Mouse (Mus musculus): Measurements from ENCODE around the gene Svopl. TPM values are rescaled to one million over a fixed set of nuclear protein-coding genes. Genes with fewer than 3 reads are reported as not detected.

The Svopl gene
- polyA plus RNA-seq, 1 experiment: 0.64 TPM

GRCm38 (mm10) chr6:38021406-38021805, 25.4 kb downstream of the Svopl start:
- Histone ChIP-seq H3K9ac (ENCODE audit: low read depth, poor library complexity, severe bottlenecking) (no peak overlapping the region), H3K36me3 (ENCODE audit: control insufficient read depth, insufficient read depth, low read length, poor library complexity, severe bottlenecking) (no peaks in the 10 kb centered on the region), H3K27me3 (ENCODE audit: control insufficient read depth, insufficient read depth, low read length, poor library complexity, severe bottlenecking) (no peaks in the 10 kb centered on the region), H3K4me1 (ENCODE audit: control insufficient read depth, insufficient read depth, low read length) (no peaks in the 10 kb centered on the region), H3K4me3 (ENCODE audit: low read depth, low read length) (no peak overlapping the region), H3K27ac (ENCODE audit: insufficient read depth, low read length) (no peak overlapping the region), H3K9me3 (replicated peaks; ENCODE audit: control insufficient read depth, insufficient read depth, low read length, poor library complexity, severe bottlenecking) (no peaks in the 10 kb centered on the region)
- TF ChIP-seq CTCF (IDR thresholded peaks at IDR 0.05; ENCODE audit: low read depth, low read length) (no peak), POLR2A (IDR thresholded peaks at IDR 0.05; ENCODE audit: insufficient read depth, low read length) (no peak), EP300 (IDR thresholded peaks at IDR 0.05; ENCODE audit: insufficient read depth, low read depth, low read length) (no peak)

GRCm38 (mm10) chr6:38012829-38013228, 34.0 kb downstream of the Svopl start:
- Histone ChIP-seq H3K36me3 (ENCODE audit: control insufficient read depth, insufficient read depth, low read length, poor library complexity, severe bottlenecking) (no peaks in the 10 kb centered on the region), H3K9me3 (replicated peaks; ENCODE audit: control insufficient read depth, insufficient read depth, low read length, poor library complexity, severe bottlenecking) (no peaks in the 10 kb centered on the region), H3K4me3 (ENCODE audit: low read depth, low read length) (no peak overlapping the region), H3K27ac (ENCODE audit: insufficient read depth, low read length) (no peak overlapping the region), H3K27me3 (ENCODE audit: control insufficient read depth, insufficient read depth, low read length, poor library complexity, severe bottlenecking) (no peaks in the 10 kb centered on the region), H3K9ac (ENCODE audit: low read depth, poor library complexity, severe bottlenecking) (no peak overlapping the region), H3K4me1 (ENCODE audit: control insufficient read depth, insufficient read depth, low read length) (no peaks in the 10 kb centered on the region)
- TF ChIP-seq EP300 (IDR thresholded peaks at IDR 0.05; ENCODE audit: insufficient read depth, low read depth, low read length) (no peak), POLR2A (IDR thresholded peaks at IDR 0.05; ENCODE audit: insufficient read depth, low read length) (no peak), CTCF (IDR thresholded peaks at IDR 0.05; ENCODE audit: low read depth, low read length) (no peak)

GRCm38 (mm10) chr6:38007459-38007858, 39.3 kb downstream of the Svopl start:
- H3K9me3 ChIP-seq (replicated peaks; ENCODE audit: control insufficient read depth, insufficient read depth, low read length, poor library complexity, severe bottlenecking): no peaks in the 10 kb centered on the region
- no peak overlapping the region for H3K4me3 ChIP-seq (ENCODE audit: low read depth, low read length)
- no peaks in the 10 kb centered on the region for H3K36me3 ChIP-seq (ENCODE audit: control insufficient read depth, insufficient read depth, low read length, poor library complexity, severe bottlenecking)
- H3K27ac ChIP-seq (ENCODE audit: insufficient read depth, low read length): no peak overlapping the region
- no peaks in the 10 kb centered on the region for H3K4me1 ChIP-seq (ENCODE audit: control insufficient read depth, insufficient read depth, low read length)
- H3K27me3 ChIP-seq (ENCODE audit: control insufficient read depth, insufficient read depth, low read length, poor library complexity, severe bottlenecking): no peaks in the 10 kb centered on the region
- TF ChIP-seq POLR2A (IDR thresholded peaks at IDR 0.05; ENCODE audit: insufficient read depth, low read length) (no peak), EP300 (IDR thresholded peaks at IDR 0.05; ENCODE audit: insufficient read depth, low read depth, low read length) (no peak), CTCF (IDR thresholded peaks at IDR 0.05; ENCODE audit: low read depth, low read length) (peak; percentile 54)
- no peak overlapping the region for H3K9ac ChIP-seq (ENCODE audit: low read depth, poor library complexity, severe bottlenecking)

GRCm38 (mm10) chr6:37967386-37967785, 79.4 kb downstream of the Svopl start:
- Histone ChIP-seq H3K4me1 (ENCODE audit: control insufficient read depth, insufficient read depth, low read length) (peaks cover 1% of the 10 kb centered on the region), H3K9me3 (replicated peaks; ENCODE audit: control insufficient read depth, insufficient read depth, low read length, poor library complexity, severe bottlenecking) (no peaks in the 10 kb centered on the region), H3K27ac (ENCODE audit: insufficient read depth, low read length) (no peak overlapping the region), H3K9ac (ENCODE audit: low read depth, poor library complexity, severe bottlenecking) (no peak overlapping the region), H3K27me3 (ENCODE audit: control insufficient read depth, insufficient read depth, low read length, poor library complexity, severe bottlenecking) (no peaks in the 10 kb centered on the region), H3K36me3 (ENCODE audit: control insufficient read depth, insufficient read depth, low read length, poor library complexity, severe bottlenecking) (peaks cover 28% of the 10 kb centered on the region), H3K4me3 (ENCODE audit: low read depth, low read length) (no peak overlapping the region)
- TF ChIP-seq POLR2A (IDR thresholded peaks at IDR 0.05; ENCODE audit: insufficient read depth, low read length) (no peak), EP300 (IDR thresholded peaks at IDR 0.05; ENCODE audit: insufficient read depth, low read depth, low read length) (no peak), CTCF (IDR thresholded peaks at IDR 0.05; ENCODE audit: low read depth, low read length) (no peak)

- H3K4me3 ChIP-seq (ENCODE audit: low read depth, low read length): no peak overlapping the region
- no peak overlapping the region for H3K9ac ChIP-seq (ENCODE audit: low read depth, poor library complexity, severe bottlenecking)
- TF ChIP-seq POLR2A (IDR thresholded peaks at IDR 0.05; ENCODE audit: insufficient read depth, low read length) (no peak), EP300 (IDR thresholded peaks at IDR 0.05; ENCODE audit: insufficient read depth, low read depth, low read length) (no peak), CTCF (IDR thresholded peaks at IDR 0.05; ENCODE audit: low read depth, low read length) (no peak)
- peaks cover 7% of the 10 kb centered on the region for H3K9me3 ChIP-seq (replicated peaks; ENCODE audit: control insufficient read depth, insufficient read depth, low read length, poor library complexity, severe bottlenecking)
- H3K36me3 ChIP-seq (ENCODE audit: control insufficient read depth, insufficient read depth, low read length, poor library complexity, severe bottlenecking): peaks cover 32% of the 10 kb centered on the region
- no peak overlapping the region for H3K27ac ChIP-seq (ENCODE audit: insufficient read depth, low read length)
- no peaks in the 10 kb centered on the region for H3K27me3 ChIP-seq (ENCODE audit: control insufficient read depth, insufficient read depth, low read length, poor library complexity, severe bottlenecking)
- no peaks in the 10 kb centered on the region for H3K4me1 ChIP-seq (ENCODE audit: control insufficient read depth, insufficient read depth, low read length)
Observed at GRCm38 (mm10) chr6:37951306-37951705, 95.5 kb downstream of the Svopl start.

GRCm38 (mm10) chr6:37936498-37936897, 110.3 kb downstream of the Svopl start:
- Histone ChIP-seq H3K9ac (ENCODE audit: low read depth, poor library complexity, severe bottlenecking) (no peak overlapping the region), H3K4me1 (ENCODE audit: control insufficient read depth, insufficient read depth, low read length) (no peaks in the 10 kb centered on the region), H3K36me3 (ENCODE audit: control insufficient read depth, insufficient read depth, low read length, poor library complexity, severe bottlenecking) (peaks cover 48% of the 10 kb centered on the region), H3K4me3 (ENCODE audit: low read depth, low read length) (no peak overlapping the region), H3K27ac (ENCODE audit: insufficient read depth, low read length) (no peak overlapping the region), H3K9me3 (replicated peaks; ENCODE audit: control insufficient read depth, insufficient read depth, low read length, poor library complexity, severe bottlenecking) (peaks cover 31% of the 10 kb centered on the region), H3K27me3 (ENCODE audit: control insufficient read depth, insufficient read depth, low read length, poor library complexity, severe bottlenecking) (no peaks in the 10 kb centered on the region)
- TF ChIP-seq CTCF (IDR thresholded peaks at IDR 0.05; ENCODE audit: low read depth, low read length): no peak
- TF ChIP-seq POLR2A (IDR thresholded peaks at IDR 0.05; ENCODE audit: insufficient read depth, low read length): no peak
- TF ChIP-seq EP300 (IDR thresholded peaks at IDR 0.05; ENCODE audit: insufficient read depth, low read depth, low read length): peak; percentile 74

Other genes starting within 250 kb of the Svopl start
- 140 and 156 TPM in 2 replicates for gene Trim24, start 176.2 kb downstream of the Svopl start, polyA plus RNA-seq (2011; ENCODE audit: insufficient read depth, insufficient read length, low read depth, missing spikeins)
- gene Tmem213, start 62.3 kb upstream of the Svopl start, polyA plus RNA-seq (2011; ENCODE audit: insufficient read depth, insufficient read length, low read depth, missing spikeins): 3.0 and 3.3 TPM in 2 replicates
- 4.9 and 6.1 TPM in 2 replicates for gene Atp6v0a4, start 77.6 kb upstream of the Svopl start, polyA plus RNA-seq (2011; ENCODE audit: insufficient read depth, insufficient read length, low read depth, missing spikeins)
- gene D630045J12Rik, start 207.0 kb upstream of the Svopl start, polyA plus RNA-seq (2011; ENCODE audit: insufficient read depth, insufficient read length, low read depth, missing spikeins): 8.3 and 10.8 TPM in 2 replicates

Data from ES-Bruce4 (cell line).